Mouse (Mus musculus): Measurements from ENCODE around the gene Klhl20. TPM values are rescaled to one million over a fixed set of nuclear protein-coding genes. Genes with fewer than 3 reads are reported as not detected.

The Klhl20 gene
- polyA plus RNA-seq, 1 experiment from 2014 or later, result 13.7 TPM

GRCm38 (mm10) chr1:161143216-161143615, 11.9 kb upstream of the Klhl20 start:
- no peaks in the 10 kb centered on the region for H3K36me3 ChIP-seq (ENCODE audit: control insufficient read depth, insufficient read depth, low read length)
- H3K9ac ChIP-seq (ENCODE audit: low read length), result no peak overlapping the region
- H3K27me3 ChIP-seq (ENCODE audit: control insufficient read depth, insufficient read depth, low read length), result no peaks in the 10 kb centered on the region
- H3K4me3 ChIP-seq (replicated peaks; ENCODE audit: low read length), result no peak overlapping the region
- no peak overlapping the region for H3K27ac ChIP-seq (ENCODE audit: low read length)
- H3K4me2 ChIP-seq (ENCODE audit: low read depth, low read length), result no peak overlapping the region
- 86% methylated on average over 7 of the region's 7 CpGs for WGBS
- ATAC-seq (ENCODE audit: insufficient read depth, low FRiP score), result no peak
- H3K4me1 ChIP-seq (ENCODE audit: control insufficient read depth, insufficient read depth, low read length), result 0 out of 2 replicates have a peak, but pooled peaks cover 3% of the 10 kb centered on the region
- no peaks in the 10 kb centered on the region for H3K9me3 ChIP-seq (replicated peaks; ENCODE audit: control insufficient read depth, low read length)

- Histone ChIP-seq H3K9ac (ENCODE audit: low read length) (peak within 1 kb of the TSS; percentile 69), H3K4me1 (ENCODE audit: control insufficient read depth, insufficient read depth, low read length) (0 out of 2 replicates have a peak, but pooled peaks cover 3% of the 10 kb centered on the region), H3K36me3 (ENCODE audit: control insufficient read depth, insufficient read depth, low read length) (no peaks in the 10 kb centered on the region), H3K27ac (ENCODE audit: low read length) (no peak within 1 kb of the TSS), H3K4me2 (ENCODE audit: low read depth, low read length) (peak within 1 kb of the TSS; percentile 85), H3K4me3 (replicated peaks; ENCODE audit: low read length) (peak within 1 kb of the TSS; percentile 44), H3K27me3 (ENCODE audit: control insufficient read depth, insufficient read depth, low read length) (no peaks in the 10 kb centered on the region), H3K9me3 (replicated peaks; ENCODE audit: control insufficient read depth, low read length) (no peaks in the 10 kb centered on the region)
- peak; percentile 66; the same call in 1 of the 2 replicates for ATAC-seq (ENCODE audit: insufficient read depth, low FRiP score)
- 6% methylated on average over 33 of the region's 33 CpGs for WGBS
Measured at GRCm38 (mm10) chr1:161142531-161143159, 11.3 kb upstream of the Klhl20 start, which contains the start of gene Ankrd45. Ankrd45 (plus strand) TSS chr1:161142691.

GRCm38 (mm10) chr1:161140026-161140762, 8.9 kb upstream of the Klhl20 start:
- Histone ChIP-seq H3K36me3 (ENCODE audit: control insufficient read depth, insufficient read depth, low read length) (no peaks in the 10 kb centered on the region), H3K9me3 (replicated peaks; ENCODE audit: control insufficient read depth, low read length) (no peaks in the 10 kb centered on the region), H3K4me1 (ENCODE audit: control insufficient read depth, insufficient read depth, low read length) (0 out of 2 replicates have a peak, but pooled peaks cover 3% of the 10 kb centered on the region), H3K27me3 (ENCODE audit: control insufficient read depth, insufficient read depth, low read length) (no peaks in the 10 kb centered on the region), H3K27ac (ENCODE audit: low read length) (no peak overlapping the region), H3K4me2 (ENCODE audit: low read depth, low read length) (no peak overlapping the region), H3K4me3 (replicated peaks; ENCODE audit: low read length) (no peak overlapping the region), H3K9ac (ENCODE audit: low read length) (no peak overlapping the region)
- no peak for ATAC-seq (ENCODE audit: insufficient read depth, low FRiP score)
- 72% methylated on average over 9 of the region's 9 CpGs for WGBS

GRCm38 (mm10) chr1:161139496-161139895, 8.2 kb upstream of the Klhl20 start:
- Histone ChIP-seq H3K9me3 (replicated peaks; ENCODE audit: control insufficient read depth, low read length) (no peaks in the 10 kb centered on the region), H3K36me3 (ENCODE audit: control insufficient read depth, insufficient read depth, low read length) (no peaks in the 10 kb centered on the region), H3K9ac (ENCODE audit: low read length) (no peak overlapping the region), H3K27me3 (ENCODE audit: control insufficient read depth, insufficient read depth, low read length) (no peaks in the 10 kb centered on the region), H3K4me3 (replicated peaks; ENCODE audit: low read length) (no peak overlapping the region), H3K4me1 (ENCODE audit: control insufficient read depth, insufficient read depth, low read length) (0 out of 2 replicates have a peak, but pooled peaks cover 3% of the 10 kb centered on the region), H3K4me2 (ENCODE audit: low read depth, low read length) (no peak overlapping the region), H3K27ac (ENCODE audit: low read length) (no peak overlapping the region)
- 83% methylated on average over 2 of the region's 2 CpGs for WGBS
- ATAC-seq (ENCODE audit: insufficient read depth, low FRiP score), result no peak

- Histone ChIP-seq H3K27ac (ENCODE audit: low read length) (no peak overlapping the region), H3K4me2 (ENCODE audit: low read depth, low read length) (no peak overlapping the region), H3K4me1 (ENCODE audit: control insufficient read depth, insufficient read depth, low read length) (peaks cover 8% of the 10 kb centered on the region), H3K4me3 (replicated peaks; ENCODE audit: low read length) (no peak overlapping the region), H3K9me3 (replicated peaks; ENCODE audit: control insufficient read depth, low read length) (no peaks in the 10 kb centered on the region), H3K9ac (ENCODE audit: low read length) (no peak overlapping the region), H3K36me3 (ENCODE audit: control insufficient read depth, insufficient read depth, low read length) (no peaks in the 10 kb centered on the region), H3K27me3 (ENCODE audit: control insufficient read depth, insufficient read depth, low read length) (no peaks in the 10 kb centered on the region)
- 94% methylated on average over 1 of the region's 1 CpGs for WGBS
- ATAC-seq (ENCODE audit: insufficient read depth, low FRiP score), result no peak
Measured at GRCm38 (mm10) chr1:161126461-161126860, 4.8 kb downstream of the Klhl20 start.

GRCm38 (mm10) chr1:161122661-161123418, 8.5 kb downstream of the Klhl20 start:
- Histone ChIP-seq H3K9ac (ENCODE audit: low read length) (no peak overlapping the region), H3K27me3 (ENCODE audit: control insufficient read depth, insufficient read depth, low read length) (no peaks in the 10 kb centered on the region), H3K4me2 (ENCODE audit: low read depth, low read length) (no peak overlapping the region), H3K36me3 (ENCODE audit: control insufficient read depth, insufficient read depth, low read length) (no peaks in the 10 kb centered on the region), H3K4me3 (replicated peaks; ENCODE audit: low read length) (no peak overlapping the region), H3K4me1 (ENCODE audit: control insufficient read depth, insufficient read depth, low read length) (no peaks in the 10 kb centered on the region), H3K27ac (ENCODE audit: low read length) (no peak overlapping the region), H3K9me3 (replicated peaks; ENCODE audit: control insufficient read depth, low read length) (no peaks in the 10 kb centered on the region)
- no peak for ATAC-seq (ENCODE audit: insufficient read depth, low FRiP score)
- WGBS, result 84% methylated on average over 10 of the region's 10 CpGs

- H3K27ac ChIP-seq (ENCODE audit: low read length), result no peak overlapping the region
- ATAC-seq (ENCODE audit: insufficient read depth, low FRiP score), result no peak
Measured at GRCm38 (mm10) chr1:161114591-161114990, 16.7 kb downstream of the Klhl20 start.

GRCm38 (mm10) chr1:161109216-161109615, 22.1 kb downstream of the Klhl20 start:
- H3K4me1 ChIP-seq (ENCODE audit: control insufficient read depth, insufficient read depth, low read length), result no peaks in the 10 kb centered on the region
- no peaks in the 10 kb centered on the region for H3K9me3 ChIP-seq (replicated peaks; ENCODE audit: control insufficient read depth, low read length)
- no peaks in the 10 kb centered on the region for H3K36me3 ChIP-seq (ENCODE audit: control insufficient read depth, insufficient read depth, low read length)
- H3K4me3 ChIP-seq (replicated peaks; ENCODE audit: low read length), result no peak overlapping the region
- no peak overlapping the region for H3K4me2 ChIP-seq (ENCODE audit: low read depth, low read length)
- H3K27ac ChIP-seq (ENCODE audit: low read length), result no peak overlapping the region
- H3K9ac ChIP-seq (ENCODE audit: low read length), result no peak overlapping the region
- ATAC-seq (ENCODE audit: insufficient read depth, low FRiP score), result no peak
- H3K27me3 ChIP-seq (ENCODE audit: control insufficient read depth, insufficient read depth, low read length), result no peaks in the 10 kb centered on the region
- 87% methylated on average over 8 of the region's 8 CpGs for WGBS

More at GRCm38 (mm10) chr1:161114591-161114990, 16.7 kb downstream of the Klhl20 start:
- Histone ChIP-seq H3K9ac (ENCODE audit: low read length) (no peak overlapping the region), H3K9me3 (replicated peaks; ENCODE audit: control insufficient read depth, low read length) (no peaks in the 10 kb centered on the region), H3K4me1 (ENCODE audit: control insufficient read depth, insufficient read depth, low read length) (no peaks in the 10 kb centered on the region), H3K4me2 (ENCODE audit: low read depth, low read length) (no peak overlapping the region), H3K27me3 (ENCODE audit: control insufficient read depth, insufficient read depth, low read length) (no peaks in the 10 kb centered on the region), H3K4me3 (replicated peaks; ENCODE audit: low read length) (no peak overlapping the region), H3K36me3 (ENCODE audit: control insufficient read depth, insufficient read depth, low read length) (no peaks in the 10 kb centered on the region)

GRCm38 (mm10) chr1:161103842-161104241, 27.5 kb downstream of the Klhl20 start:
- 78% methylated on average over 1 of the region's 1 CpGs for WGBS
- no peaks in the 10 kb centered on the region for H3K36me3 ChIP-seq (ENCODE audit: control insufficient read depth, insufficient read depth, low read length)

More at GRCm38 (mm10) chr1:161103842-161104241, 27.5 kb downstream of the Klhl20 start:
- Histone ChIP-seq H3K27ac (ENCODE audit: low read length) (no peak overlapping the region), H3K9me3 (replicated peaks; ENCODE audit: control insufficient read depth, low read length) (no peaks in the 10 kb centered on the region), H3K4me1 (ENCODE audit: control insufficient read depth, insufficient read depth, low read length) (no peaks in the 10 kb centered on the region), H3K4me3 (replicated peaks; ENCODE audit: low read length) (no peak overlapping the region), H3K9ac (ENCODE audit: low read length) (no peak overlapping the region), H3K27me3 (ENCODE audit: control insufficient read depth, insufficient read depth, low read length) (no peaks in the 10 kb centered on the region), H3K4me2 (ENCODE audit: low read depth, low read length) (no peak overlapping the region)
- no peak for ATAC-seq (ENCODE audit: insufficient read depth, low FRiP score)
